Comparison of ENCODE assay signal across 18 mouse cellular contexts in genomic region chr8:77102879-77103278, GRCm38 (mm10).
A peak's percentile ranks its signal among the peaks of the same experiment; 100 is the strongest.
DNase-seq lines count a peak whose midpoint lies in the region; ATAC-seq and TF ChIP-seq lines count a peak whose summit lies in the region.
"Had no signal": no experiment of that assay in that cellular context is flagged by ENCODE, and none has a peak within 500 bp of the region (broad histone marks: within the 10 kb centered on the region; RNA-seq: fewer than 3 reads in every experiment).

No protein-coding gene starts in this region.

- H3K9ac ChIP-seq in hindbrain, embryonic 11.5 days (ENCODE audit: low read depth, low read length), result no peak overlapping the region
- no peak overlapping the region for H3K9ac ChIP-seq in hindbrain, embryonic 12.5 days
- no peak overlapping the region for H3K9ac ChIP-seq in kidney, embryonic 15.5 days
- no peak overlapping the region for H3K9ac ChIP-seq in kidney, postnatal 0 days (ENCODE audit: low read depth, low read length)
- H3K9ac ChIP-seq: embryonic facial prominence, embryonic 13.5 days; forebrain, embryonic 13.5 days; heart, embryonic 12.5 days had no signal

- 93% methylated on average over 7 of the region's 7 CpGs for WGBS in hindbrain, embryonic 11.5 days
- 90% methylated on average over 7 of the region's 7 CpGs for WGBS in hindbrain, embryonic 12.5 days
- WGBS in kidney, embryonic 15.5 days, result 86% methylated on average over 7 of the region's 7 CpGs
- 79% methylated on average over 7 of the region's 7 CpGs for WGBS in kidney, postnatal 0 days

- no peak for TF ChIP-seq CTCF in kidney, postnatal 0 days (IDR thresholded peaks at IDR 0.05; ENCODE audit: low read depth)

- H3K4me3 ChIP-seq in hindbrain, embryonic 11.5 days (ENCODE audit: low read depth, low read length), result no peak overlapping the region
- no peak overlapping the region for H3K4me3 ChIP-seq in hindbrain, embryonic 12.5 days
- H3K4me3 ChIP-seq in kidney, embryonic 15.5 days (replicated peaks), result no peak overlapping the region
- H3K4me3 ChIP-seq in kidney, postnatal 0 days (replicated peaks; ENCODE audit: low read depth, low read length), result no peak overlapping the region
- H3K4me3 ChIP-seq: embryonic facial prominence, embryonic 13.5 days; forebrain, embryonic 13.5 days; gastrocnemius, adult 2 months; heart, embryonic 12.5 days; hindbrain, embryonic 10.5 days had no signal

- no peak for DNase-seq in hindbrain, embryonic 11.5 days (ENCODE audit: low spot score)
- DNase-seq in kidney, adult 18-20 months, result no peak
- DNase-seq in kidney, postnatal 0 days (ENCODE audit: low spot score), result no peak
- DNase-seq in kidney, postnatal 36 days, result peak; percentile 47 to 55
- no peak for DNase-seq in cerebellum, postnatal 14 days
- no peak for DNase-seq in adipocyte (ENCODE audit: low spot score)
- DNase-seq: adrenal gland, postnatal 14 days; cerebellum, adult 11-12 months; cerebellum, adult 9-10 months; cerebellum, postnatal 36 days; gastrocnemius, adult 2 months; gastrocnemius, postnatal 25 days had no signal

- no peaks in the 10 kb centered on the region for H3K9me3 ChIP-seq in hindbrain, embryonic 11.5 days (ENCODE audit: control insufficient read depth, low read length)
- no peaks in the 10 kb centered on the region for H3K9me3 ChIP-seq in hindbrain, embryonic 12.5 days (replicated peaks)
- no peaks in the 10 kb centered on the region for H3K9me3 ChIP-seq in kidney, embryonic 15.5 days (replicated peaks)
- no peaks in the 10 kb centered on the region for H3K9me3 ChIP-seq in kidney, postnatal 0 days (replicated peaks; ENCODE audit: low read length)
- H3K9me3 ChIP-seq: embryonic facial prominence, embryonic 13.5 days; forebrain, embryonic 13.5 days; heart, embryonic 12.5 days; hindbrain, embryonic 10.5 days had no signal

- H3K27me3 ChIP-seq in hindbrain, embryonic 11.5 days (ENCODE audit: control insufficient read depth, insufficient read depth, low read length), result no peaks in the 10 kb centered on the region
- H3K27me3 ChIP-seq in hindbrain, embryonic 12.5 days, result no peaks in the 10 kb centered on the region
- no peaks in the 10 kb centered on the region for H3K27me3 ChIP-seq in kidney, embryonic 15.5 days
- no peaks in the 10 kb centered on the region for H3K27me3 ChIP-seq in kidney, postnatal 0 days (ENCODE audit: insufficient read depth, low read length)
- H3K27me3 ChIP-seq: embryonic facial prominence, embryonic 13.5 days; forebrain, embryonic 13.5 days; heart, embryonic 12.5 days had no signal

- ATAC-seq in hindbrain, embryonic 11.5 days (ENCODE audit: low FRiP score), result peak; percentile 30; the same call in 1 of the 2 replicates
- ATAC-seq in hindbrain, embryonic 12.5 days (ENCODE audit: low FRiP score), result no peak
- 0 out of 2 replicates have a peak, but pooled peaks have one; percentile 49 for ATAC-seq in kidney, embryonic 15.5 days (replicated peaks; ENCODE audit: low FRiP score)
- peak; percentile 76; the same call in 1 of the 2 replicates for ATAC-seq in kidney, postnatal 0 days (replicated peaks; ENCODE audit: low FRiP score, low read depth)
- ATAC-seq: forebrain, embryonic 13.5 days had no signal

- no peaks in the 10 kb centered on the region for H3K4me1 ChIP-seq in hindbrain, embryonic 11.5 days (replicated peaks; ENCODE audit: control insufficient read depth, insufficient read depth, low read length)
- no peaks in the 10 kb centered on the region for H3K4me1 ChIP-seq in hindbrain, embryonic 12.5 days
- no peaks in the 10 kb centered on the region; the same call in 1 of the 2 replicates for H3K4me1 ChIP-seq in kidney, embryonic 15.5 days
- no peaks in the 10 kb centered on the region for H3K4me1 ChIP-seq in kidney, postnatal 0 days (replicated peaks; ENCODE audit: insufficient read depth, low read length)
- H3K4me1 ChIP-seq: forebrain, embryonic 13.5 days; heart, embryonic 12.5 days; hindbrain, embryonic 10.5 days had no signal

- H3K36me3 ChIP-seq in hindbrain, embryonic 11.5 days (ENCODE audit: control insufficient read depth, insufficient read depth, low read length), result no peaks in the 10 kb centered on the region
- H3K36me3 ChIP-seq in hindbrain, embryonic 12.5 days, result no peaks in the 10 kb centered on the region
- H3K36me3 ChIP-seq in kidney, embryonic 15.5 days, result no peaks in the 10 kb centered on the region
- no peaks in the 10 kb centered on the region for H3K36me3 ChIP-seq in kidney, postnatal 0 days (ENCODE audit: insufficient read depth, low read length)
- H3K36me3 ChIP-seq: embryonic facial prominence, embryonic 13.5 days; heart, embryonic 12.5 days; hindbrain, embryonic 10.5 days had no signal

- H3K4me2 ChIP-seq in hindbrain, embryonic 11.5 days (replicated peaks; ENCODE audit: low read depth, low read length), result no peak overlapping the region
- no peak overlapping the region for H3K4me2 ChIP-seq in hindbrain, embryonic 12.5 days (replicated peaks)
- H3K4me2 ChIP-seq in kidney, embryonic 15.5 days, result no peak overlapping the region
- H3K4me2 ChIP-seq in kidney, postnatal 0 days (ENCODE audit: low read length), result no peak overlapping the region
- H3K4me2 ChIP-seq: embryonic facial prominence, embryonic 13.5 days; forebrain, embryonic 13.5 days; heart, embryonic 12.5 days had no signal

- H3K27ac ChIP-seq in hindbrain, embryonic 11.5 days (ENCODE audit: low read depth, low read length), result no peak overlapping the region
- no peak overlapping the region for H3K27ac ChIP-seq in hindbrain, embryonic 12.5 days
- no peak overlapping the region for H3K27ac ChIP-seq in kidney, embryonic 15.5 days
- no peak overlapping the region for H3K27ac ChIP-seq in kidney, postnatal 0 days
- H3K27ac ChIP-seq: embryonic facial prominence, embryonic 13.5 days; forebrain, embryonic 13.5 days; gastrocnemius, adult 2 months; hindbrain, embryonic 10.5 days had no signal

Comparison
In these comparisons a context has a peak if more than half of its experiments do, and no peak if none do; other contexts are left out.
1. DNase-seq: peak in kidney, postnatal 36 days (2 of 2); none in hindbrain, embryonic 11.5 days (single experiment), kidney, adult 18-20 months (single experiment), kidney, postnatal 0 days (single experiment), cerebellum, postnatal 14 days (0 of 2) and adipocyte (single experiment).